7 mouse cellular contexts compared by ENCODE assay signal in the genomic region with DNA sequence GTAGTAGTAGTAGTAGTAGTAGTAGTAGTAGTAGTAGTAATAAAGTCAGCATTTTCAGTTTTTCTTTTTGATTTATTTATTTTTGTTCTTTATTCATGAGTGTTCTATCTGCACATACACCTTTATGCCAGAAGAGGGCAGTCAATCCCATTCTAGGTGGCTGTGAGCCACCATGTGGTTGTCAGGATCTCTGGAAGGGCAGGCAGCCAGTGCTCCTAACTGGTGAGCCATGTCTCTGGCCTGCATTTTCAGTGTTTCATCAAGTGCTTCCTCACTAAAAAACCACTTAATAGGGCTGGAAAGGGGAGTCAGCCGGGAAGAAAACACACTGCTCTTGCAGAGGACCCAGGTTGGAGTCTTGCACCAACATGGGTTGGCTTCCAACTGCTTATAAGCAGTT. TPM values are rescaled to one million over a fixed set of nuclear protein-coding genes. Genes with fewer than 3 reads are reported as not detected.
A peak's percentile ranks its signal among the peaks of the same experiment; 100 is the strongest.
DNase-seq lines count a peak whose midpoint lies in the region; ATAC-seq and TF ChIP-seq lines count a peak whose summit lies in the region.

No protein-coding gene starts in this region.

- 33% methylated on average over 1 of the region's 1 CpGs for WGBS in liver, embryonic 14.5 days (ENCODE audit: insufficient replicate concordance)

- no peaks in the 10 kb centered on the region for H3K27me3 ChIP-seq in liver, embryonic 14.5 days (ENCODE audit: control insufficient read depth, insufficient read depth, low read length)

- H3K27ac ChIP-seq in ES-E14 (ENCODE audit: insufficient read depth, low read depth, low read length, poor library complexity, severe bottlenecking): no peak overlapping the region
- H3K27ac ChIP-seq in liver, embryonic 14.5 days: no peak overlapping the region

- in situ Hi-C loops in ES-E14 (cut with MboI; ENCODE audit: low sequenced_read_pairs in 2 of 2, unreplicated experiment in 2 of 2): no loop called here

- H3K9ac ChIP-seq in ES-E14 (ENCODE audit: insufficient read depth, low read depth, low read length, poor library complexity, severe bottlenecking): peak overlapping the region; percentile 62; the same call in 1 of the 2 replicates
- no peak overlapping the region for H3K9ac ChIP-seq in liver, embryonic 14.5 days (replicated peaks)

- DNase-seq in B cell, adult 2 months: peak; percentile 52 to 59
- peak; percentile 39 for DNase-seq in ES-E14 (ENCODE audit: low read depth, low spot score)
- DNase-seq in cerebellum, adult 8-10 months: peak; percentile 74
- DNase-seq in gastrocnemius, adult 18-20 months (ENCODE audit: low spot score): peak; percentile 78
- DNase-seq in induced T-regulatory cell, adult 2 months (ENCODE audit: low read depth): peak; percentile 74
- DNase-seq in liver, embryonic 14.5 days (ENCODE audit: low read depth in 3 of 3, low spot score in 3 of 3): peak in 1 of 3 experiments; percentile 44
- DNase-seq in ovary, postnatal 14 days (ENCODE audit: low spot score): peak; percentile 51

- peaks cover 7 to 19% of the 10 kb centered on the region in 2 experiments; a peak in 3 of 4 replicates for H3K4me1 ChIP-seq in ES-E14 (ENCODE audit: control insufficient read depth in 2 of 2, insufficient read depth in 2 of 2, low read length in 2 of 2, poor library complexity in 1 of 2)
- peaks cover 0 to 3% of the 10 kb centered on the region in 2 experiments; a peak in 1 of 4 replicates for H3K4me1 ChIP-seq in liver, embryonic 14.5 days (replicated peaks; ENCODE audit: control insufficient read depth in 2 of 2, insufficient read depth in 2 of 2, low read length in 1 of 2)

- H3K4me3 ChIP-seq in ES-E14 (ENCODE audit: insufficient read depth in 1 of 2, low read depth in 1 of 2, low read length in 2 of 2, poor library complexity in 1 of 2, severe bottlenecking in 1 of 2): no peak overlapping the region
- H3K4me3 ChIP-seq in liver, embryonic 14.5 days (ENCODE audit: insufficient read depth in 1 of 2, low read depth in 2 of 2, low read length in 2 of 2): no peak overlapping the region

- no peak overlapping the region for H3K4me2 ChIP-seq in liver, embryonic 14.5 days (ENCODE audit: low read depth)

- TF ChIP-seq CTCF in liver, embryonic 14.5 days (IDR thresholded peaks at IDR 0.05; ENCODE audit: low read depth): peak; percentile 89

- H3K9me3 ChIP-seq in ES-E14 (ENCODE audit: control insufficient read depth, insufficient read depth, low read depth, low read length): no peaks in the 10 kb centered on the region
- H3K9me3 ChIP-seq in liver, embryonic 14.5 days (ENCODE audit: control insufficient read depth, low read length): no peaks in the 10 kb centered on the region

- ATAC-seq in liver, embryonic 14.5 days (ENCODE audit: insufficient read depth): peak; percentile 51; the same call in 1 of the 2 replicates

- no peak for TF ChIP-seq EP300 in liver, embryonic 14.5 days (IDR thresholded peaks at IDR 0.05; ENCODE audit: low read depth)

- H3K36me3 ChIP-seq in ES-E14 (ENCODE audit: control insufficient read depth, insufficient read depth, low read length, poor library complexity, severe bottlenecking): no peaks in the 10 kb centered on the region; the same call in 1 of the 2 replicates
- no peaks in the 10 kb centered on the region for H3K36me3 ChIP-seq in liver, embryonic 14.5 days (replicated peaks; ENCODE audit: control insufficient read depth, insufficient read depth, low read depth)

TF ChIP-seq in ES-E14, 5 proteins besides CTCF, POLR2A, EP300 and RAD21:
- TF ChIP-seq ZC3H11A (IDR thresholded peaks at IDR 0.05; ENCODE audit: borderline replicate concordance, low read depth, low read length) (no peak), ZNF384 (IDR thresholded peaks at IDR 0.05; ENCODE audit: low read depth, low read length) (no peak), CHD2 (IDR thresholded peaks at IDR 0.05; ENCODE audit: low read depth, low read length) (no peak)

RNA-seq across cellular contexts. Expression of gene Arl3, which starts 10.9 kb away (rescaled TPM):
- 25.7 and 39.7 TPM in 2 replicates for total RNA-seq in ES-E14 (2012; rRNA removed)
- total RNA-seq in gastrocnemius, adult 18-20 months (2021): 10 to 100 TPM; 79.9 to 86.2 TPM
- 14.7 and 27.6 TPM in 2 replicates for polyA plus RNA-seq in liver, embryonic 14.5 days (2012; rRNA removed)
- 17.1 and 17.6 TPM in 2 replicates for polyA plus RNA-seq in liver, embryonic 14.5 days (2014; fragmentation: Nextera tagmentation; extraction: Ambion mirVana)

RNA-seq across cellular contexts. Expression of gene Sfxn2, which starts 11.0 kb away (rescaled TPM):
- 11.4 TPM in 2 replicates for total RNA-seq in ES-E14 (2012; rRNA removed)
- total RNA-seq in gastrocnemius, adult 18-20 months (2021): 1 to 10 TPM; 2.2 to 3.8 TPM
- 5.8 and 7.4 TPM in 2 replicates for polyA plus RNA-seq in liver, embryonic 14.5 days (2012; rRNA removed)
- polyA plus RNA-seq in liver, embryonic 14.5 days (2014; fragmentation: Nextera tagmentation; extraction: Ambion mirVana): 15.0 and 15.9 TPM in 2 replicates

RNA-seq across cellular contexts. Expression of gene Wbp1l, which starts 36.8 kb away (rescaled TPM):
- total RNA-seq in ES-E14 (2012; rRNA removed): 38.8 and 40.2 TPM in 2 replicates
- 100 to 1,000 TPM in 1 of 2 experiments, 10 to 100 TPM in 1; 66.2 to 116 TPM for total RNA-seq in gastrocnemius, adult 18-20 months (2021)
- 10.6 and 10.7 TPM in 2 replicates for polyA plus RNA-seq in liver, embryonic 14.5 days (2012; rRNA removed)
- polyA plus RNA-seq in liver, embryonic 14.5 days (2014; fragmentation: Nextera tagmentation; extraction: Ambion mirVana): 9.8 and 11.8 TPM in 2 replicates
